Mouse (Mus musculus): ENCODE measurements at regions not wholly inside any gene's neighbourhood (a gene's known extent, or its start where the extent isn't known, plus 50 kb on each side); places are given as distances from the start of the nearest gene placed in this dataset.

DNA sequence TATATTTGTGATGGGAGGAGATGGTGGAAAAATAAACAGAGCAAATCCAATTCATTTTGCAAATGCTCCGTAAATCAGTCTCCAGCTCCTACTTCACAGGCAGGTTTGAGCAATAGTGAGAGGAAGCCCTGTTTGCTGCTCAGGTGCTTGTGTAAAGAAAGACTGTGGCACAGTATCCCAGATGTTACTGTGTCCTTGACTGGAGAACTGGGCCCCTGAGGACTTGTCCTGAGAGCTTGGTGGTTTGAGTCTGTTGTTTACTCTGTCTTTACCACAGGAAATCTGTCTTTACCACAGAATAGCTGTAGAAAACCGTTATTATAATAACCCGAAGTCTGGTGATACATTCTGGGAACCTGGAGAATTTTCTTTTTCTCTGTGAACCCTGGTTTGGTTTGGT is 112.4 kb downstream of the Olfr721-ps1 start:
- ATAC-seq (ENCODE audit: extremely low read depth, insufficient number of reproducible peaks, low FRiP score, poor library complexity, severe bottlenecking), result no peak
- no peak for TF ChIP-seq POLR2AphosphoS5 (IDR thresholded peaks at IDR 0.05; ENCODE audit: insufficient replicate concordance, low read depth, low read length)

DNA sequence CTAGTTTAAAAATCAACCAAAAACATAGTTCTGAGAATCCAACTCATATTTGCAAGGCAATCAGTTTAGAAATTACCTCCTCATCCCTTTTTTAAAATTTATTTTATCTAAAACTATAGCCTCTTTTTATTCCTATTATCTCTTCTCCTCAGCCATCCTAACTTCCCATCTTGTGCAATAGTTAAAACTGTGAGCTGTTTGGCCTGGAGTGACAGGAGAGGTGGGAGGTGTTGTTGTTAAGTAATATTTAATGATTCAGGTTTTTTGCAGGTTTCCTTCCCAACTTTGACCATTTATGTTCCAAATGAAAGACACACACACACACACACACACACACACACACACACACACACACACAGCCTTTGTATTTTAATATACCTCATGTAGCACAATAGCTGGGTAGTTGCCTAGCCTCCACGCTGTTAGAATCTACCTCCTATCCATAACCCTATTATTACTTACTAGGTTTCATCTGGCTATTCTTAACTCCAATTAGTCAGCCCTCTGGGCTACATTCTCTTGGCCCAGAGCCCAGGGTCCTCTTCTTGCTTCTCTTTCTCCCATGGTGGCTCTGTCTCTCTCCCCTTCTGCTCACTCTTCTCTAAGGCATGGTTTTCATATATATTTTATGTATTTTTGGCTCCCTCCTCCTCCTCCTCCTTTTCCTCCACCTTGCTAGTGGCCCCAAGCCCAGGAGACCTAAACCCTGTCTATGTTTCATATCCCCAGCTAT is 113.5 kb downstream of the Olfr721-ps1 start:
- TF ChIP-seq GATA1 (IDR thresholded peaks at IDR 0.05; ENCODE audit: borderline replicate concordance, low read length) (no peak), POLR2AphosphoS5 (IDR thresholded peaks at IDR 0.05; ENCODE audit: insufficient replicate concordance, low read depth, low read length) (no peak), CTCF (IDR thresholded peaks at IDR 0.05; ENCODE audit: low read depth, low read length) (no peak), GATA2 (IDR thresholded peaks at IDR 0.05; ENCODE audit: borderline replicate concordance, low read depth, low read length) (no peak), TAL1 (conservative IDR thresholded peaks at IDR 0.05; ENCODE audit: low read depth, low read length) (no peak)
- Histone ChIP-seq H3K36me3 (replicated peaks) (no peaks in the 10 kb centered on the region), H3K9me3 (replicated peaks) (no peaks in the 10 kb centered on the region), H3K4me1 (ENCODE audit: insufficient read depth, low read depth, low read length) (no peaks in the 10 kb centered on the region), H3K27me3 (ENCODE audit: insufficient read depth, low read length) (no peaks in the 10 kb centered on the region), H3K4me3 (ENCODE audit: low read depth, low read length) (no peak overlapping the region)
- DNase-seq (ENCODE audit: low spot score), result no peak
- no peak for ATAC-seq (ENCODE audit: extremely low read depth, insufficient number of reproducible peaks, low FRiP score, poor library complexity, severe bottlenecking)

More for the DNA sequence above, 112.4 kb downstream of the Olfr721-ps1 start:
- no peaks in the 10 kb centered on the region for H3K4me1 ChIP-seq (ENCODE audit: insufficient read depth, low read depth, low read length)
- H3K27me3 ChIP-seq (ENCODE audit: insufficient read depth, low read length), result no peaks in the 10 kb centered on the region
- no peak for DNase-seq (ENCODE audit: low spot score)
- no peak overlapping the region for H3K4me3 ChIP-seq (ENCODE audit: low read depth, low read length)
- no peaks in the 10 kb centered on the region for H3K9me3 ChIP-seq (replicated peaks)
- H3K36me3 ChIP-seq (replicated peaks), result no peaks in the 10 kb centered on the region

DNA sequence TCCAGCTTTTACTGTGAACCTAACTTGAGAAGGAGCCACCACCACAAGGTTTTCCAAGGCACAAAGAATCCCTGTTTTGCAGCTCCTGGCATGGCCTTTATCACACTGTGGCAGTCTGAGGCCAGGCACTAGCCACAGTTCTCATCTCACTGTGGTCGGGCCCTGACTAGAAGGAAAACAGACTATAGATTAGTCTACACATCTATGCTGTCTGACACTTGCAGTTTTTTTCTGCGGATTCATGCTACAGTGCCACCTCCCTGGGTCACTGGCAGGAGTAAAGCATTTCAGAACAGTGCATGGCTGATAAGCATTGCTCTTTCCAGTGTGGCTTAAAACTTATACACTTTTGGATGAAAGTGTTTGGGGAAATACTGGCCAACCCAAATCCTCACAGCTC is 114.3 kb downstream of the Olfr721-ps1 start:
- no peak for DNase-seq (ENCODE audit: low spot score)
- H3K36me3 ChIP-seq (replicated peaks), result no peaks in the 10 kb centered on the region
- no peak for TF ChIP-seq TAL1 (conservative IDR thresholded peaks at IDR 0.05; ENCODE audit: low read depth, low read length)
- TF ChIP-seq GATA2 (IDR thresholded peaks at IDR 0.05; ENCODE audit: borderline replicate concordance, low read depth, low read length), result no peak
- TF ChIP-seq POLR2AphosphoS5 (IDR thresholded peaks at IDR 0.05; ENCODE audit: insufficient replicate concordance, low read depth, low read length), result no peak
- no peak for TF ChIP-seq GATA1 (IDR thresholded peaks at IDR 0.05; ENCODE audit: borderline replicate concordance, low read length)
- no peak for TF ChIP-seq CTCF (IDR thresholded peaks at IDR 0.05; ENCODE audit: low read depth, low read length)
- H3K9me3 ChIP-seq (replicated peaks), result no peaks in the 10 kb centered on the region
- no peak overlapping the region for H3K4me3 ChIP-seq (ENCODE audit: low read depth, low read length)
- no peaks in the 10 kb centered on the region for H3K27me3 ChIP-seq (ENCODE audit: insufficient read depth, low read length)
- ATAC-seq (ENCODE audit: extremely low read depth, insufficient number of reproducible peaks, low FRiP score, poor library complexity, severe bottlenecking), result no peak
- no peaks in the 10 kb centered on the region for H3K4me1 ChIP-seq (ENCODE audit: insufficient read depth, low read depth, low read length)

DNA sequence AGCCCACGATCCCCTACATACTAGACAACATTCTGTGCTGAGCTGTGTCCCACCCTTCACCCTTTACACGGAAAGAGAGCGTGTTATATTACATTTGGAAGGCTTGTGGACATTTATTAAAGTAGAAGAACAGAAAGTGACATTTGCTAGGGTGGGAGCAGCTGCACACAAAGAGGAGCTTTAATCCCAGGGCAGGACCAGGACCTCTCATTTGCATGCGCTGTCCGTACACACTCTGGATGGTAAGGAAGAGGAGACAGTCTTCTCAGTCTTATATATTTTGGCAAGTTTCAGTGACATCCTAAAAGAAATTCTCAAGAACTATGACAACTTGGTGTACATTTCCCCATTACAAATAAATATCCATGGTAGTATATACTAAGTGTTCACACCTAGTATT is 114.8 kb downstream of the Olfr721-ps1 start:
- Histone ChIP-seq H3K36me3 (replicated peaks) (no peaks in the 10 kb centered on the region), H3K9me3 (replicated peaks) (no peaks in the 10 kb centered on the region), H3K27me3 (ENCODE audit: insufficient read depth, low read length) (no peaks in the 10 kb centered on the region), H3K4me3 (ENCODE audit: low read depth, low read length) (no peak overlapping the region), H3K4me1 (ENCODE audit: insufficient read depth, low read depth, low read length) (no peaks in the 10 kb centered on the region)
- no peak for DNase-seq (ENCODE audit: low spot score)
- TF ChIP-seq POLR2AphosphoS5 (IDR thresholded peaks at IDR 0.05; ENCODE audit: insufficient replicate concordance, low read depth, low read length) (no peak), GATA1 (IDR thresholded peaks at IDR 0.05; ENCODE audit: borderline replicate concordance, low read length) (no peak), TAL1 (conservative IDR thresholded peaks at IDR 0.05; ENCODE audit: low read depth, low read length) (no peak), CTCF (IDR thresholded peaks at IDR 0.05; ENCODE audit: low read depth, low read length) (no peak), GATA2 (IDR thresholded peaks at IDR 0.05; ENCODE audit: borderline replicate concordance, low read depth, low read length) (no peak)
- ATAC-seq (ENCODE audit: extremely low read depth, insufficient number of reproducible peaks, low FRiP score, poor library complexity, severe bottlenecking), result no peak

DNA sequence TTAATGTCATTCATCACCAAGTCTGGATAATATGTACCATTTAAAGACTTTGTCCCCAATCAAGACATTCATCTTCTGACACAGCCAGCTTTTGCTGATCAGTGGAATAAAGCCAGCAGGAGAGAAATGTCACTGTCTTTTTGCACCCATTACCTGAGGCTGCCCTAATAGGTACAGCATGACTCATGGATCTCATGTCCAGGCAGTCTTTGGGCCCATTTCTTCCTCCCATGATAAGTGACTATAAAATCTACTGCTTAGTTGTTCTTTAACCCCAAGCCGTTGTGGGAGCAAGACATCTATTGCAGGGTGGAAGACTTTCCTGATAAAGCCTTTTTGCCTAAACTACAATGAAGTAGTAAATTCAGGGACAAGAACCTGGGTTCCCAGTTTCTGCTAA is 116.9 kb downstream of the Olfr721-ps1 start:
- Histone ChIP-seq H3K4me3 (ENCODE audit: low read depth, low read length) (no peak overlapping the region), H3K4me1 (ENCODE audit: insufficient read depth, low read depth, low read length) (no peaks in the 10 kb centered on the region), H3K36me3 (replicated peaks) (no peaks in the 10 kb centered on the region), H3K27me3 (ENCODE audit: insufficient read depth, low read length) (no peaks in the 10 kb centered on the region), H3K9me3 (replicated peaks) (no peaks in the 10 kb centered on the region)
- ATAC-seq (ENCODE audit: extremely low read depth, insufficient number of reproducible peaks, low FRiP score, poor library complexity, severe bottlenecking), result no peak
- TF ChIP-seq TAL1 (conservative IDR thresholded peaks at IDR 0.05; ENCODE audit: low read depth, low read length) (no peak), CTCF (IDR thresholded peaks at IDR 0.05; ENCODE audit: low read depth, low read length) (no peak), POLR2AphosphoS5 (IDR thresholded peaks at IDR 0.05; ENCODE audit: insufficient replicate concordance, low read depth, low read length) (no peak), GATA1 (IDR thresholded peaks at IDR 0.05; ENCODE audit: borderline replicate concordance, low read length) (no peak), GATA2 (IDR thresholded peaks at IDR 0.05; ENCODE audit: borderline replicate concordance, low read depth, low read length) (no peak)
- DNase-seq (ENCODE audit: low spot score), result no peak

DNA sequence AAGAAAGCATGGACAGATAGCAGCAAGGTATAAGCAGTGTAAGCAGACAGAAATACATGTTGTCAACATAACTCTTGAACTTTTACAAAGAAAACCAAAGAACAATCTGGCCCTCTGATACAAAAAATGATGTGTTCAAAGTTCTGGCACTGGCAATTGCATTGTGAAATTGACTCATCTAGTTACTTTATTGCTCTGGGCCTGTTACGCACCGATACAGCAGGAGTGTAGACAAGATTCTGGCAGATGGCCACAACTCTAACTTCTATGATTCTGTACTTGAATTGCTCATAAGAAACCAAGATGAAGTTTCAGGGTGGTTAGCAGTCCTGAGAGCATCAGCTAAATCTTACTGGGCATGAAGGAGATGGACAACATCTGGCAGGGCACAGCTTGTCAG is 117.7 kb downstream of the Olfr721-ps1 start:
- H3K36me3 ChIP-seq (replicated peaks), result no peaks in the 10 kb centered on the region
- ATAC-seq (ENCODE audit: extremely low read depth, insufficient number of reproducible peaks, low FRiP score, poor library complexity, severe bottlenecking), result no peak
- no peak for DNase-seq (ENCODE audit: low spot score)
- H3K9me3 ChIP-seq (replicated peaks), result no peaks in the 10 kb centered on the region
- no peaks in the 10 kb centered on the region for H3K27me3 ChIP-seq (ENCODE audit: insufficient read depth, low read length)
- H3K4me1 ChIP-seq (ENCODE audit: insufficient read depth, low read depth, low read length), result no peaks in the 10 kb centered on the region
- no peak overlapping the region for H3K4me3 ChIP-seq (ENCODE audit: low read depth, low read length)
- TF ChIP-seq POLR2AphosphoS5 (IDR thresholded peaks at IDR 0.05; ENCODE audit: insufficient replicate concordance, low read depth, low read length) (no peak), GATA1 (IDR thresholded peaks at IDR 0.05; ENCODE audit: borderline replicate concordance, low read length) (no peak), TAL1 (conservative IDR thresholded peaks at IDR 0.05; ENCODE audit: low read depth, low read length) (no peak), GATA2 (IDR thresholded peaks at IDR 0.05; ENCODE audit: borderline replicate concordance, low read depth, low read length) (no peak), CTCF (IDR thresholded peaks at IDR 0.05; ENCODE audit: low read depth, low read length) (no peak)
